Mouse (Mus musculus) G1E (cell line): ENCODE measurements around the gene Gm16181. TPM values are rescaled to one million over a fixed set of nuclear protein-coding genes. Genes with fewer than 3 reads are reported as not detected.

Experiments used
- ATAC-seq: 2 replicates; pipeline ENCODE4 v1.8.0; 2016; ENCODE audit warnings: mild to moderate bottlenecking; ENCODE audit not compliant: insufficient number of reproducible peaks, poor library complexity, low FRiP score, severe bottlenecking; ENCODE audit errors: extremely low read depth
- DNase-seq: peaks from one replicate; pipeline ENCODE4 v3.0.0; 2012; ENCODE audit warnings: low spot score
- H3K27me3 ChIP-seq: 2 replicates; pipeline ENCODE4 v1.6.1; 2012; ENCODE audit warnings: mild to moderate bottlenecking, low read length, inconsistent platforms; ENCODE audit not compliant: insufficient read depth
- H3K36me3 ChIP-seq: replicated peaks from 2 replicates; pipeline ENCODE3; 2012; ENCODE audit warnings: mild to moderate bottlenecking, inconsistent platforms
- H3K4me1 ChIP-seq: 2 replicates; pipeline ENCODE4 v1.6.1; 2012; ENCODE audit warnings: low read depth, low read length, inconsistent platforms, mixed read lengths; ENCODE audit not compliant: insufficient read depth
- H3K4me3 ChIP-seq: 2 replicates; pipeline ENCODE4 v1.5.1; 2012; ENCODE audit warnings: low read depth, mild to moderate bottlenecking, inconsistent platforms, low read length, moderate library complexity, mixed read lengths
- H3K9me3 ChIP-seq: replicated peaks from 2 replicates; pipeline ENCODE4 v1.6.1; 2012; ENCODE audit warnings: inconsistent platforms
- CTCF ChIP-seq: IDR thresholded peaks from 2 replicates; pipeline ENCODE4 v1.5.1; 2012; ENCODE audit warnings: low read depth, low read length, inconsistent platforms, mixed read lengths
- GATA1 ChIP-seq: IDR thresholded peaks from 2 replicates; pipeline ENCODE4 v1.6.1; 2012; ENCODE audit warnings: borderline replicate concordance, low read length, inconsistent platforms, mixed read lengths
- GATA2 ChIP-seq: IDR thresholded peaks from 2 replicates; pipeline ENCODE4 v1.6.1; 2012; ENCODE audit warnings: low read depth, low read length, inconsistent platforms, borderline replicate concordance
- POLR2AphosphoS5 ChIP-seq: IDR thresholded peaks from 2 replicates; pipeline ENCODE4 v1.6.1; 2012; ENCODE audit warnings: low read depth, low read length, inconsistent platforms; ENCODE audit not compliant: insufficient replicate concordance
- TAL1 ChIP-seq: conservative IDR thresholded peaks from 2 replicates; pipeline ENCODE4 v1.6.1; 2012; ENCODE audit warnings: low read depth, low read length, inconsistent platforms, mixed read lengths
- polyA plus RNA-seq: library from polyadenylated mRNA; stranded (reverse); fragments of >175 nt; gene quantifications from 2 replicates; pipeline ENCODE4 v1.2.3, GENCODE M21; 2012
- total RNA-seq, 2 experiments: library from RNA; stranded (forward) in 1 of 2; stranded (reverse) in 1 of 2; fragments of 200-1000 nt in 1 of 2; fragments of >200 nt in 1 of 2; fragmentation: Nextera tagmentation in 1 of 2; gene quantifications; 2 replicates each; pipeline ENCODE4 v1.2.3; 2014 to 2017

Gene Gm16181
- total and polyA plus RNA-seq, 3 experiments = 0.38 TPM; not detected in 2

DNA sequence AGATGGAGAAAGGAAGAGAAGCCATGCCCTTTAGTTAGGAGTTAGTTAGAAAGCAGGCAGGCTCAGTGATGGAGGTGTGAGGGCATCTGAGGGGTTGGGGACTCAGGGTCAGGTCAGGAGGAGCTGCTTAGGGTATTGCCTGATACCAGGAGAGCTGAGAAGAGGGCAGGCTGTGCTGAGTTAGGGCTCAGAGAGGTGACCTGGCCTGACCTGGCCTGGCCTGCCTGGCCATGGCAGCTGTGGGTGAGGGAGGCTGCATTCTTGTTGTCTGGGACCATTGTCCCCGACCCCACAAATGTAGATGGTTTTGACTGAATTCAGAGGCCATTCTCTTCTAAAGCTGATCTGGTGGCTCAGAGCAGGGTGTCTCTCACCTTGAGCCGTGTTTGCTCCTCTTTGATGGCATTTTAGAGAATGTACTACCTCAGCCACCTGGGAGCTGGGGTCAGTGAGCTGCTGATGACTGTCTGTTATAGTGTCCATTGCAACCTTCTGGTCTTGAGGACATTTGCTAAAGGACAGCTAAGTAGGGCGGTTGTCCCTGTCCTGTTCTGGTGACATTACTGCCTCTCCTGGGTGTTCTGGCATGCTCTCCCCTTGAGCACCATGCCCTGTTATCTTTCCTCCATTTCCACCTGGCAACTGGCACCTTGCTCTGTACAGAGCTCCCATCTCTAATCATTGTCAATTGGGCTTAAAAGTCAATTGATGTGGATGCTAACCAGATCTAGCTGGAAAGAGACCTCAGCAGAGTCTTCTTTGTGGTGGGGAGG, 29.9 kb downstream of the Gm16181 start:
- Histone ChIP-seq H3K36me3 (peaks cover 92% of the 10 kb centered on the region), H3K4me3 (peak overlapping the region; percentile 24; the same call in 1 of the 2 replicates), H3K4me1 (peaks cover 85% of the 10 kb centered on the region), H3K9me3 (no peaks in the 10 kb centered on the region), H3K27me3 (no peaks in the 10 kb centered on the region)
- TF ChIP-seq TAL1 = no peak
- TF ChIP-seq CTCF = no peak
- TF ChIP-seq POLR2AphosphoS5 = no peak
- no peak for TF ChIP-seq GATA2
- TF ChIP-seq GATA1 = no peak
- DNase-seq (no peak), ATAC-seq (no peak)

- H3K36me3 ChIP-seq = peaks cover 85% of the 10 kb centered on the region
- ATAC-seq = no peak
Observed at GRCm38 (mm10) chr17:35251162-35251719, 30.6 kb downstream of the Gm16181 start.

GRCm38 (mm10) chr17:35251981-35252380, 31.3 kb downstream of the Gm16181 start:
- peaks cover 77% of the 10 kb centered on the region for H3K36me3 ChIP-seq
- TF ChIP-seq POLR2AphosphoS5 (no peak), GATA1 (no peak), GATA2 (no peak), CTCF (no peak), TAL1 (no peak)
- H3K4me3 ChIP-seq = no peak overlapping the region
- no peaks in the 10 kb centered on the region for H3K27me3 ChIP-seq
- no peaks in the 10 kb centered on the region for H3K9me3 ChIP-seq
- no peak for ATAC-seq
- no peak for DNase-seq
- peaks cover 71% of the 10 kb centered on the region for H3K4me1 ChIP-seq

More at GRCm38 (mm10) chr17:35251162-35251719, 30.6 kb downstream of the Gm16181 start:
- Histone ChIP-seq H3K9me3 (no peaks in the 10 kb centered on the region), H3K27me3 (no peaks in the 10 kb centered on the region), H3K4me3 (no peak overlapping the region), H3K4me1 (peaks cover 78% of the 10 kb centered on the region)
- no peak for DNase-seq
- TF ChIP-seq TAL1 (no peak), CTCF (no peak), GATA2 (no peak), POLR2AphosphoS5 (no peak), GATA1 (no peak)

GRCm38 (mm10) chr17:35252619-35253292, 32.1 kb downstream of the Gm16181 start:
- TF ChIP-seq CTCF = no peak
- no peak for TF ChIP-seq POLR2AphosphoS5
- no peak for TF ChIP-seq GATA1
- no peak for TF ChIP-seq TAL1
- TF ChIP-seq GATA2 = no peak
- H3K27me3 ChIP-seq = no peaks in the 10 kb centered on the region

DNA sequence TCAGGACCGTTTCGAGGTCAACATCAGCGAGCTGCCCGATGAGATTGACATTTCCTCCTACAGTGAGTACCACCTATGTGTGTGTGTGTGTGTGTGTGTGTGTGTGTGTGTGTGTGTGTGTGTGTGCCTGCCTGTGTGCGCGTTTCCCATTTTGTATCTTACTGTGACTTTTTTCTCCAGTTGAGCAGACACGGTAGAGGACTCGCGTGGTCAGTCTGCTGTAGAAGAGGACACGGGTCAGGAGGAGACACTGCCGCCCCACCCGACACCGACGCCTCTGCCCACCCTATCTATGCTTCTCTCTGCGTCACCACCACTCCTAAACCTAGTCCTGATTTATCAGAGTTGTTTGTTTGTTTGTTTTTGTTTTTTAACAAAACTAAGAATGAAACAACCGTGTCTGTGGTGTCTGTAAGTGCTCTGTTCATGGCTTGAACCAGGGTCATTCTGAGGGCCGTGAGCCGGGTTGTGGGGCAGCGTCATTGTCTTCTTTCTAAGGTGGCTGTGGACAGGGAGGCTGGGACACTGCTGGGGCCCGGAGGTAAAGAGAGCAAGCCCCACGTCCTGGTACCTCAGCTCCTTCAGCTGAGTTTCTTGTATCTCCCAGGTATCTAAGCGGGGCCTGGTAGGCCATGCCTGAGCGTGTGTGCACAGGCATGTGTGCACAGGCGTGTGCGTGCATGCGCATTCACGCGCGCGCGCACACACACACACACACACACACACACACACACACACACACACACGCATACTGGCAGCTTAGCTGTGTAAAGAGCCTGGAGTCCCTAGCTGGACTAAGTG, 32.9 kb downstream of the Gm16181 start:
- no peak for TF ChIP-seq GATA2
- no peak for TF ChIP-seq CTCF
- TF ChIP-seq POLR2AphosphoS5 = no peak
- no peak for TF ChIP-seq GATA1
- TF ChIP-seq TAL1 = no peak

More at GRCm38 (mm10) chr17:35252619-35253292, 32.1 kb downstream of the Gm16181 start:
- H3K9me3 ChIP-seq = no peaks in the 10 kb centered on the region
- peaks cover 69% of the 10 kb centered on the region for H3K4me1 ChIP-seq
- DNase-seq (no peak), ATAC-seq (no peak)
- H3K36me3 ChIP-seq = peaks cover 70% of the 10 kb centered on the region
- no peak overlapping the region for H3K4me3 ChIP-seq

More for the DNA sequence above, 32.9 kb downstream of the Gm16181 start:
- peaks cover 67% of the 10 kb centered on the region for H3K4me1 ChIP-seq
- H3K36me3 ChIP-seq = peaks cover 62% of the 10 kb centered on the region
- DNase-seq (no peak), ATAC-seq (no peak)
- H3K4me3 ChIP-seq = no peak overlapping the region
- no peaks in the 10 kb centered on the region for H3K9me3 ChIP-seq
- H3K27me3 ChIP-seq = no peaks in the 10 kb centered on the region
